Mouse (Mus musculus): ENCODE measurements around the gene Sp1.

DNA sequence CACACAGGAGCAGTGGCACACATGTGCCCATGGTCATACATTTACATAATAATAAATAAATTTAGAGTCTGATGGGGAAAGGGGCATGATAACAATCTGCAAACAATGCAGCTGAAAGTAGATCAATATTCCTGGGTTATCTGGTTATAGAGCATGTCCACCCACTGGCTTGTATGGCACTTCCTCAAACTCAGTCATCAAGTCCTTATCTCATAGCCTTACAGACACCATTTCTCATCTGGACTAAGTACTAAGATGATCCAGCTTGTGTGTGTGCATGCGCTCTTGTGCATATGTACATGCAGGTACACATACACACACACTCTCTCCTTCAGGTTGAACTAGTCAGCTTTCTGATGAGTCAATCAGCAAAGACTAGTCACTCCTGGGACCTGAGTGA, 41.3 kb upstream of the Sp1 start:
- no peak for TF ChIP-seq TAL1 (IDR thresholded peaks at IDR 0.05; ENCODE audit: low read length)
- TF ChIP-seq GATA1 (IDR thresholded peaks at IDR 0.05; ENCODE audit: low read length): no peak

Data from erythroblast, embryonic 14.5 days (primary cell).